Mouse (Mus musculus): ENCODE measurements at regions not wholly inside any gene's neighbourhood (a gene's known extent, or its start where the extent isn't known, plus 50 kb on each side); places are given as distances from the start of the nearest gene placed in this dataset.

DNA sequence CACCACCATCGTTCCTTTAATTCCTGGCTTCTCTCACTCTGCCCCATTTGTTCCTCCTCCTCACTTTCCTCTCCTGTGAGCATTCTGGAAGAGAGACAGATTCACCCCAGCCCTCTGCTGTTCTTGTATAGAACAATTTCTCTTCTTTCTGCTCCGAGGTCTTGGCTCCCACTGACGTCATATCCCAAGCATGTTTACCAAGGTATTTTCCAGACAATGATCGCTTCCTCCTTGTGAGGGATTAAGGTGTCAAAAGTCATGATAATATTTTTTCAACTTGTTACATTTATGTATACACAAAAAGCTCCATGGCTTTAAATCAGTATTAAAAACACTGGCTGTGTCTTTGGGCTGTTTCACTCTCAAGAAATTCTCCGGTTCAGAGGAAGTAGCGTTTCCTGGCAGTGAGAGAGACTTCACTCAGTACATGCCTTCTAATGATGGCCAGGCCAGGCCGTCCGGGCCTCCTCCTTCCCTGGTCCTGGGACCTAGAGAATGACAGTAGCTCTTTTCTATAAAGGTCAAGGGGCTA is 142.4 kb upstream of the Spdl1 start:
- DNase-seq (ENCODE audit: low spot score), result no peak

DNA sequence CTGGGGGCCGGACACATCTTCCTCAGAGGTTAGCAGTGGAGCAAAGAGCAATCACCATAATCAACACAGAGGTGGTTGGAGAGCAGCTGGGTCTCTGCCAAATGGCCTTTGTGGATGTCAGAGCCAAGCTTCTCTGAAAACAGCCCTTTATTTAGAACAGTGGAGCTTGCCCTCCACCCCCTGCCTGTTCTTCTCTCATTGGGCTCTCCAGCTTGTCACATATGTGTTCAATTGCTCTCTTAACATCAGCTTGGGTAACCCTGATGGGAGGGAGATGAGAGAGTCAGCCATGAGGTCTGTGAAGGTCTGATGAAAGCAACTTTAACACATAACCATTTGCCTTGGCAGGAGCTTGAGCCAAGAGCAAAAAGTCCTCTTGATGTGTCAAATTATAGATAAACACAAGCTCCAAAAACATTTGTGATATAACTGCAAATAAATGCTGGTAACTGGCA is 140.1 kb upstream of the Spdl1 start:
- DNase-seq (ENCODE audit: low spot score), result no peak

DNA sequence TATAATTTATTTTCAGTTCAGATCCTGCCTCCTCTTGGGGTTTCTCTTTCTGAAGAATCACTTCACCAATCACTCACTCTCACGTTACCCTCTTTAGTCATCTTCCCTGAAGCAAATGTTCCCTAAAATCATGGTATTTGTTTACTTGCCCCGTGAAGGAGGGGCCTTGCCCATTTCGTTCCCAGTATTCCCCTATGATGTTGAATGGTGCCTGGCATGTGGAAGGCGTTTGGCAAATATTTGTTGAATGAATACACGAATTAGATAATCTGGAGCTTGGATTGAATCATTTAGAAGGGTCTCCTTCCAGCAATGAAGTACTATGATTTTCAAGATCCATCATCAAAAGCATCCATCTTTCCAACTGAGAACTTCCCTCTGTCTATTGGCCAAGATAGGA is 139.6 kb upstream of the Spdl1 start:
- DNase-seq (ENCODE audit: low spot score), result no peak

DNA sequence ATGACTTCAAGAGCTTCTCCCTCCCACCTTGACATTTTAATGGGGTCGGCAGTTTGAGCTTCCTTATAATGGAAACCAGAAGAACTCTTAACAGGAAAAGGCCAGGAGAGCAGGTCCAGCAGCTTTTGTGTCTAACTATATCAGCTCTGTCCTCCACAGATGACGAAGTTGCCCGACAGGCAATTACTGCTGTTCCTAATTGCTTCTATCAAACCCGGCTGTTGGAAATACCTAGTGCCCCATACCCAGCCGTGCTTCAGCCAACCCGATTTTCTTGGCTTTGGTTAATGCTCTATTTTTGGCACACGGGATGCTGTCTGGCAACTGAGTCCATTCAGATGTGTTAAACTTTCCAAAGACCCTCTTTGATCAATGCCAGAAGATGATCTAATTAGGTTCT is 125.8 kb upstream of the Spdl1 start:
- DNase-seq (ENCODE audit: low spot score), result no peak

DNA sequence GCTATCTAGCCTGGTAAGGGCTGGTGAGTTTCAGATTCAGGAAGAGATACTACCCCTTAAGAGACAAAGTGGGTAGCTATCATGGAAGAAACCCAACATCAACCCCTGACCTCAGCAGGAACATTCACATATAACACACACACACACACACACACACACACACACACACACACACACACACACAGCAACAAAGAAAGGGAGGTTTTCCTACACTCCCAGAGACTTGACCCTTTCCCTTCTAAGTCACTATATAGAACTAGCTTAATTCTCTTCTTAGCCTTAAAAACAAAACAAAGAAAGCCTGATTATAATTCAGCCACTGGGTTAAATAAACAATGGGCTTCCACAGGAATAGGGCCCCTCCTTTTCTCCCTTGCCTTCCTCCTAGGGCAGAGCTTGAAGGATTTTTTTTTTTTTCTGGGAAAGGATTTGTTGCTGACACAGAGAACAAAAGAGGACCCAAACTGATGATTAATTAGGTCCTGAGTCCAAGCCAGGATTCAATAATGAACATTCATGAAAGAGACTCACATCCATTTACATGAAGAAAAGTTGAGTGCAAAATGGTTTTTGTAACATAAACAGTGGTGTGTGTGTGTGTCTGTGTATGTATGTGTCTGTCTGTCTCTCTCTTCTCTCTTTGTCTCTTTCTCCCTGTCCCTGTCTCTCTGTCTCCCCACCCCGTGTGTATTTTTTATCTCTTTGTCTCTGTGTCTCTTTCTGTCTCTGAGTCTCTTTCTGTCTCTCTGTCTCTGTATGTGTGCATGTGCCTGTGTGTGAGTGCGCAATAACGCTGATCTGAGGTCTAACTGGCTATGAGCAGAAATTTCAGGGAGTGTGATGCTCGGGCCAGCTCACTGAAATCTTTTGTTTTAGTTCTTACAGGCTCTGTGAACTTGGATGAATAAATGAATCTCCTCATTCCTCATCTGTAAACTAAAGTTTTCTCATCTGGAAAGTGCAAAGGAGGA is 108.3 kb upstream of the Spdl1 start:
- DNase-seq (ENCODE audit: low spot score), result no peak

DNA sequence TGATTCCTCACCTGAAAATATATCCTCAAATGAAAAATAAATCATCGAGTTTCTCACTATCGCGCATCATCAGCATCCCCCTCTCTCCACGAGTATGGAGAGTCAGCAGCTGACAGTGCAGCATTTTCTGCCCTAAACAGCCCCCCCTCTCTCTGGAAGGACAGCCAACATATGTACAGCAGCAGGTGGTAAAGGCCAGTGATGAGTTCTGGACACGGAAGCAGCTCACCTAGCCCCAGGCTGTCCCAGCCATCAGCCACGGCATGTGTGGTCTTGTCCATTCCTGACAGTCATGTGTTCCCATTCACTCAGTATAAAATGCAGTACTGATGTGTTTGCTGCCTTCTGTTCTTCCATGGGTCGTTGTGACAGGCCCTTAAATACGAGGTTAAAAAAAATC is 106.7 kb upstream of the Spdl1 start:
- no peak for DNase-seq (ENCODE audit: low spot score)

DNA sequence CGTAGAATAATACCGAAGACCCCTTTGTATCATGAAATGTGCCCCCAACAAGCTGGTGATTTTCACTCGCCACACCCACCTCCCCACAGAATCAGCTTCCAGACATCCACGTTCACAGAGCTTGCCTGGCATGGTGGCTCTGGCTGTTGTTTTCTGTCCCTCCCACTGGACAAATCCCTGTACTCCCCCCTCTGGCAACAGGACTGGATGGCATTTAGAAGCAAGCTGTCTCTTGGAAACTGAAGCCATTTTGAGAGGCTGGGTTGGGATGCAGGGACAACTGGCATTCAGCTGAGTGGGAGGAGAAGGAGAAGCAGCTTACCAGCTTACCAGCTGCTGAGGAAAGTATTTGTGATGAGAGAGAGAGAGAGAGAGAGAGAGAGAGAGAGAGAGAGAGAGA is 105.6 kb upstream of the Spdl1 start:
- DNase-seq (ENCODE audit: low spot score), result peak; percentile 34

DNA sequence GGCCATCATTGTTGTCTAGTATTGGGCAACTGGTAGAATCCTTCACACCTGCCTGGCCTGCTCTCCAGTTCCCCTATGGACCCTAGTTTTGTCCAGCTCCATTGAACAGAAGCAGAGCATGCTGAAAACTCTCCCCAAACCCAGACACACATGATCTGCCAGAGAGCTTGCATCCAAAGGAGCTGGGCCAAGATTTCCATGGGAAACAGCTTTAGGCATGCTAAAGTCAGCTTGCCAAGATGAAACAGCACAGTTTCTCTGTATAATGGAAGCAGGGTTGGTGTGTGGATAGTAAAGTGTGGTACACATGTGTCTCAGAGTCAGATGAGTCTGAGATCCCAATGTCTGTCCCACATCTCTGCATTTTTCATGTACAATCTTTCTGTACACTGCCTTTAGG is 98.8 kb upstream of the Spdl1 start:
- DNase-seq (ENCODE audit: low spot score), result no peak

DNA sequence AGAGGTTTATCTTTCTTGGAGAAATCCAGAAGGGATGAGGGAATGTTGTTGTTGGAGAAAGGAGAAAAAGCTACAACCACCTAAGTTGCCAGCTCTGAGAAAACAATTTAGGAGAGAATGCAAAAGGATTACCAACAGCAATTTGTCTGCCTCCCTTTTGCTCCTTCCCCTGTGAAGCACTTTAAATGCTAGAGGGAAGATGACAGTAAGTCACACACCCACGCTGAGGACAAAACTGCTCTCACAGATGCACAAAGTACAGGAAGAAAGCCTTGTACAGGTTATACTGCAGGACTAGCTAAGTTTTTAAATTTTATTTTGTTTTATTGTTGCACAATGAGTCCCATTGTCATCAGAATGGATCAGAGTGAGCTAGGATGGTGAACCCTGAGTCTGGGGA is 83.7 kb upstream of the Spdl1 start:
- DNase-seq (ENCODE audit: low spot score), result no peak

DNA sequence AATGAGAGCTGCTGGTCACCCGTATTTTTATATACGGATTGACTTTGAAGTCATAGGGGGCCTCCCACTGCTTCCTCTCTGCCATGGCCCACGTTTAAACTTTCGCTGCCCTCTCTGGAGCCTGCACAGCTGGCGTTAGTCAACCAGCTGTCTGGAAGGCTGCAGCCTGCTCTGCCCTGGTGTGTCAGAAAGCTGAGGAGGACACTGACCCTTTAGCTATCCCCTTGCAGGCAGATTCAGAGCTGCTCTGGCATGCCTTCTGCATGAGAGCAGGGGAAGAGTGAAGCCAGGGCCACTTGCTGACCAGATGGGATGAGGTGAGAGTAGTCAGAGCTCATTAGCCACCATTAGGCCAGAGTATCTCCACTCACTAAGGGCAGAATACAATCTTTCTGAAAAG is 76.4 kb upstream of the Spdl1 start:
- DNase-seq (ENCODE audit: low spot score), result no peak

DNA sequence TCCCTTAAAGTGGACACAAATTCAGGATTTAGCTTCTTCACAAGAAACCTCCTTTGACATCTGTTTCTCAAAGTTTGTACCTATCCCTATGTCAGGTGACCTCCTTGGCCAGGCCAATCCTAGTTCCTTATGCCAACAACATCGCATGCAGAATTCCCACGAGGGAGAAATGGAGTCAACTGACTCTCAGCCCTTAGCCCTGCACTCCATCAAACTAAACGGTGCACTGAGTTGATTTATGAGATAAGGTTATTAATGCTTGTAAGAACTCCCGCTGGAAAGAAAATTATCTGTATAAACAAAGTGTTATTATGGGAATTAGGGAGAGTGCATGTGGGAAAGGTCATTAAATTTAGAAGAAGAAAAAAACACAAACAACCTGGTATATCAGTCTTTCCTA is 70.8 kb upstream of the Spdl1 start:
- DNase-seq (ENCODE audit: low spot score), result no peak

DNA sequence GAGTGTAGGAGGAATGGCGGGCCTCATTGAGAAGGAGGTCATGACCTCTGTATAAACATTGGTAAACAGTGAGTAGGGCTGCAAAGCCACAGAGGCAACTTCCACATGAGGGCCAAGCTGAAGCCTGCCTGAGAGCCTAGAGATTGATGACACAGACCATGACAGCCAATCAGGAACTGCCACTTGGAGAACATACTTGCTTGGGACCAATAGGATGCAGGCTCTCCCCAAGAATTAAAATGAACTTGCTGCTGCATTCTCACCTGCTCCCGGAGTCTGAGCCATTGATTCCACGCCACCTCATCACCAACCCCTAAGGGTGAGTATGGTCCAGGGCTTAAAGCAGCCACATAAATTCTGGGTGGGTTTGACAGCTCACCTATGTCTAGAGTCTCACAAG is 66.0 kb upstream of the Spdl1 start:
- DNase-seq (ENCODE audit: low spot score), result no peak

DNA sequence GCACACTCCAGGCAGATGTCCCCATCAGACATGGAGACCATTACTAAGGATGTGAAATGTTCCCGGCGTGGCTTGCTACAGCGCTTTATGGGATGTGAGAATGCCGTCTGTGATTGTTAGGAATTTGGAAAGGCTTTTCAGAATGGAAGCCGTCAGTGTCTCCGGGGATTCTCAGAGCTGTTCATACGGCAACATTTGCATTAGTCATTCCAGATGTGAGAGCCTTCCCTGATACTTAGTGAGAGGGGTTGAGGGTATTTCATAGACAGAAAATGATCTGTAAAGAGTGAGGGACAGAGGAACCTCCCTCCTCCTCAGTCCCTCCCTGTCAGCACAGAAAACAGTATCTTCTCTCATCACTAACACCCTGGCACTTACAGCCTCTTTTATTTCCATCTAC is 62.2 kb upstream of the Spdl1 start:
- DNase-seq (ENCODE audit: low spot score), result no peak

DNA sequence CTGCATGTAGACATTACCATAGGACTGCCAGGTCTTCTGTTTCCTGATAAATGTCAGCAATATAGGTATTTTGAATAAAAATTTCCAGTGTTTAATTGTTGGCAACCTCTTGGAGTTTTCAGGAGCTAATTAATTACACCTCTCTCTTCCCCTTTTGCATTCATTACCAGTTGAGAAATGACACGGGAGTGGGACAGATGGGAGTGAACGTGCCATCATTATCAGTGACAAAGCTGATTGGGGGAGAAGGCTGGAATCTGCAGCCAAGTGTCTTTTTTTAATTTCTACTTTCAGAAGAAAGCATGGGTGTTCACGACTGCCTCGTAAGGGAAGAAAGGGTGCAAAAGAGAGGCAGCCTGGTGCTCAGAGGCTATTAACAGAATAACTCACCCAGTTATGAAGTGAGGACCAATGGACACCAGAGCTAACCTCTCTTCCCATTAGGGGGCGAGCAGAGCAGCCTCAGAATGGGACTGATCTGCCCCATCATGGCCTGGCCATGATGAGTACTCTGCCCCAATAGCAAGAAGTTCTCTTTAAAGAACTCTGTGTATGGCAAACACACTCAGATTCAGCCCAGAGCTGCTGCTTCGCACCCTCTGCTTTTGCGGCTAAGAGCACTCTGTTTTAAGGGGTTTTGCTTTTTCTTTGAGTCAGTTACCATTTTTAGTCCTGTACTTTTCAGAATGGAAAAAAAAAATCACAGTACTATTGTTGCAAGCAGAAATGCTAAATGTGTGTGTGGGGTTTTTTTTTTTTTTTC is 55.1 kb upstream of the Spdl1 start:
- DNase-seq (ENCODE audit: low spot score), result no peak

DNA sequence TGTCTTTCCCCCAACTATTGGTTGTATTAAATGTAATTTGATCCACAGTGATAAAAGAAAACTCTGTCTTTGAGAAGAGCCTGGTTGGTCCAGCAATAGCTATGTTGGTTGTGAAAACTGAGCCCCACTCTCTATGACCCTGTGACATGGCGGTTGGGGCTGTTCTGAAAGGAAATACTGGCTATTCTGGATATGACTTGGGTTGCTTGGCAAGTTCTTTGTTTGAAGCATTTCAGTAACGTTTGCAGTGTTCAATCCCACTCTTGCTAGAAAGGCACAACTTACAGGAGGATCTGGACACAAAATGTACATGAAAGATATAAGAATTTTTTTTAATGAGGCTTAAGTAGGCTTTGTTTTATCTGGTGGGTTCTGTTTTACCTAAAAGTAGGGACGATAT is 54.1 kb upstream of the Spdl1 start:
- no peak for DNase-seq (ENCODE audit: low spot score)

Measured in left cerebral cortex, adult 11 months (tissue).